Mouse (Mus musculus) layer of hippocampus, adult 2 months (tissue): Measurements from ENCODE around the gene Mrpl28. TPM values are rescaled to one million over a fixed set of nuclear protein-coding genes. Genes with fewer than 3 reads are reported as not detected.
"Not testable (repeated sequence)": the region's sequence is repeated elsewhere in the genome, so short reads cannot be mapped to it uniquely, and the experiment has no call there.

Experiments
- DNase-seq, 2 experiments: peaks; one replicate each; pipeline ENCODE4 v3.0.0; 2022; ENCODE audit warnings: low spot score in 2 of 2
- H3K27ac ChIP-seq: fragments of 200-600 bp; 2 replicates; pipeline ENCODE4 v1.8.1; 2022
- H3K4me3 ChIP-seq: fragments of 200-600 bp; 2 replicates; pipeline ENCODE4 v1.8.1; 2022; ENCODE audit warnings: mild to moderate bottlenecking
- CTCF ChIP-seq: fragments of 200-600 bp; conservative IDR thresholded peaks from 2 replicates; pipeline ENCODE4 v1.8.1; 2022; ENCODE audit warnings: antibody characterized with exemption, mild to moderate bottlenecking, moderate library complexity
- total RNA-seq, 2 experiments: library from RNA; stranded (reverse); gene quantifications; 2 replicates each; pipeline ENCODE4 v1.2.3; 2021

Mrpl28 gene
- total RNA-seq, 2 experiments from 2014 or later, result 59.7 to 63.9 TPM

DNA sequence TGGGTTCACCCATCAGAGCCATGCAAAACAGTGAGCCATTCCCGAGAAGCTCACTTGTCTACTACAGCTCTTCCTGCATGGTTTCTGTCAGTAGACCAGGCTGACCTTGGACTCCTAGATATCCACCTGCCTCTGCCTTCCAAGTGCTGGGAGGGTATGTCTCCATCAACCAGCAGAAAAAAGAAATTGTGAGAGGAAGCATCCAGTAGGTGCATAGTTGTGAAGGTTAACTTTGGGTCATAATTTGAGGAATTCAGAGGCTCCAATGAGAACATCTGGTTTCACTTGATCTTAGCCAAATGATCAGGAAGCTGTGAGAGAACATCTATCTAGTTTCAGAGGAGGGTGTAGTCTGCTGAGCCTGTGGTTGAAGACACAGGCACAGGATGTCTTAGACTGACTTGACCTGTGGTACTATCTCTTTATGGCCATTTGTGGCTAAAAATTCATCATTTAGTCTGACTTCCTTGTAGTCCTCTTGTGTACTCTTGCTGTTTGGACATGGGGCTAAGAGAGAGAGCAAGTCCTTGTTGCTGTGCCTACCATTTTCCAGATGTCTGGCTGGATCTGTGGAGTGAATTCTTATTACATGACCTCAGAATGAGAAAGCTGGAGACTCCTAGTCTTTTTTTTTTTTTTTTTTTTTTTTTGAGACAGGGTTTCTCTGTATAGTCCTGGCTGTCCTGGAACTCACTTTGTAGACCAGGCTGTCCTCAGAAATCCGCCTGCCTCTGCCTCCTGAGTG is 28.8 kb downstream of the Mrpl28 start:
- Histone ChIP-seq H3K4me3 (no peak overlapping the region), H3K27ac (no peak overlapping the region)
- TF ChIP-seq CTCF, result no peak
- DNase-seq, result no peak

- H3K4me3 ChIP-seq, result no peak overlapping the region
- DNase-seq, result no peak
- TF ChIP-seq CTCF, result no peak
Observed at GRCm38 (mm10) chr17:26162736-26163135, 39.4 kb downstream of the Mrpl28 start.

GRCm38 (mm10) chr17:26168039-26168438 is 44.7 kb downstream of the Mrpl28 start:
- no peak for TF ChIP-seq CTCF
- Histone ChIP-seq H3K27ac (no peak overlapping the region), H3K4me3 (no peak overlapping the region)
- no peak for DNase-seq

More at GRCm38 (mm10) chr17:26162736-26163135, 39.4 kb downstream of the Mrpl28 start:
- H3K27ac ChIP-seq, result no peak overlapping the region

DNA sequence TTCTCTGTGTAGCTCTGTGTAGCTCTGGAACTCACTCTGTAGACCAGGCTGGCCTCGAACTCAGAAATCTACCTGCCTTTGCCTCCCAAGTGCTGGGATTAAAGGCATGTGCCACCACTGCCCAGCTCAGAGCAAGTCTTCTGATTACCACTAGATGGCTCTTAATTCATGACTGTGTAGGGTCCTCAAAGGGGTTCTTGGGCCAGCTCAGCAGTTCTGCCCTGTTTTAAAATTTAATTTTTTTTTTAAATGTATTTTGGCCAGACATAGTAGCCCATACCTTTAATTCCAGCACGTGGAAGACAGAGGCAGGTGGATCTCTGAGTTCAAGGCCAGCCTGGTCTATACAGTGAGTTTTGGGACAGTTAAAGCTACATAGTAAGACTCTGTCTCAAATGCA is 51.9 kb downstream of the Mrpl28 start:
- H3K4me3 ChIP-seq, H3K27ac ChIP-seq, DNase-seq: not testable (repeated sequence)
- TF ChIP-seq CTCF, result peak; percentile 68

Other genes with a start within 250 kb of the Mrpl28 start
- 10 to 100 TPM; 39.0 to 39.9 TPM for gene Mettl26, start 248.4 kb upstream of the Mrpl28 start, total RNA-seq
- 1 to 10 TPM; 1.7 to 2.8 TPM for gene Wfikkn1, start 242.6 kb upstream of the Mrpl28 start, total RNA-seq
- 10 to 100 TPM; 50.1 to 51.1 TPM for gene Rab40c, start 203.8 kb upstream of the Mrpl28 start, total RNA-seq
- 100 to 1,000 TPM; 120 TPM for gene Pigq, start 178.6 kb upstream of the Mrpl28 start, total RNA-seq
- 1 to 10 TPM; 1.3 to 1.5 TPM for gene Nhlrc4, start 178.5 kb upstream of the Mrpl28 start, total RNA-seq
- under 1 TPM; 0.41 to 0.64 TPM for gene A930017K11Rik, start 170.9 kb upstream of the Mrpl28 start, total RNA-seq
- gene Capn15, start 137.7 kb upstream of the Mrpl28 start, total RNA-seq, result 10 to 100 TPM; 53.6 to 58.8 TPM
- gene Rab11fip3, start 53.9 kb upstream of the Mrpl28 start, total RNA-seq, result 100 to 1,000 TPM; 108 to 115 TPM
- 10 to 100 TPM; 26.7 to 28.9 TPM for gene Decr2, start 33.2 kb upstream of the Mrpl28 start, total RNA-seq
- 1 to 10 TPM; 5.7 to 6.7 TPM for gene Nme4, start 27.9 kb upstream of the Mrpl28 start, total RNA-seq
- 10 to 100 TPM; 14.1 to 14.2 TPM for gene Tmem8, start 10.2 kb upstream of the Mrpl28 start, total RNA-seq
- gene Axin1, start 15.2 kb downstream of the Mrpl28 start, total RNA-seq, result 10 to 100 TPM; 24.3 to 25.2 TPM
- under 1 TPM in 1 of 2 experiments, not detected in 1; 0.61 TPM for gene Pdia2, start 75.6 kb downstream of the Mrpl28 start, total RNA-seq
- 10 to 100 TPM; 49.2 to 56.9 TPM for gene Rgs11, start 79.5 kb downstream of the Mrpl28 start, total RNA-seq
- gene Arhgdig, start 84.3 kb downstream of the Mrpl28 start, total RNA-seq, result 10 to 100 TPM; 59.4 to 61.4 TPM
- 10 to 100 TPM; 18.8 to 21.0 TPM for gene Fam234a, start 120.7 kb downstream of the Mrpl28 start, total RNA-seq
- gene Luc7l, start 129.4 kb downstream of the Mrpl28 start, total RNA-seq, result 10 to 100 TPM; 87.5 to 91.9 TPM